Mouse (Mus musculus) limb, embryonic 14.5 days (tissue): ENCODE measurements at regions not wholly inside any gene's neighbourhood (a gene's known extent, or its start where the extent isn't known, plus 50 kb on each side); places are given as distances from the start of the nearest gene placed in this dataset.

Experiments used
- ATAC-seq: fragments of 200-750 bp; cut with Nextera tagmentation; 2 replicates; pipeline ENCODE4 v1.8.0; 2017; ENCODE audit warnings: low read depth, moderate number of reproducible peaks, moderate TSS enrichment; ENCODE audit not compliant: low FRiP score
- DNase-seq: peaks from one replicate; pipeline ENCODE4 v3.0.0-alpha.2; 2015; ENCODE audit warnings: low spot score
- H3K27ac ChIP-seq: fragments of 300-500 bp; sonication (generic); replicated peaks from 2 replicates; pipeline ENCODE4 v1.5.1; 2014; ENCODE audit warnings: low read depth, mild to moderate bottlenecking, low read length, moderate library complexity, mixed read lengths
- H3K27me3 ChIP-seq: fragments of 300-500 bp; sonication (generic); 2 replicates; pipeline ENCODE4 v1.6.1; 2014; ENCODE audit warnings: low read length, mixed read lengths; ENCODE audit not compliant: control insufficient read depth, insufficient read depth
- H3K36me3 ChIP-seq: fragments of 300-500 bp; sonication (generic); 2 replicates; pipeline ENCODE4 v1.6.1; 2014; ENCODE audit warnings: mild to moderate bottlenecking, low read length, moderate library complexity, mixed read lengths; ENCODE audit not compliant: control insufficient read depth, insufficient read depth
- H3K4me1 ChIP-seq: fragments of 300-500 bp; sonication (generic); 2 replicates; pipeline ENCODE4 v1.6.1; 2014; ENCODE audit warnings: antibody characterized with exemption, low read length, mixed read lengths; ENCODE audit not compliant: control insufficient read depth, insufficient read depth
- H3K4me2 ChIP-seq: fragments of 300-500 bp; sonication (generic); replicated peaks from 2 replicates; pipeline ENCODE4 v1.6.1; 2014; ENCODE audit warnings: low read depth, mild to moderate bottlenecking, low read length, moderate library complexity; ENCODE audit not compliant: severe bottlenecking
- H3K4me3 ChIP-seq: fragments of 300-500 bp; sonication (generic); replicated peaks from 2 replicates; pipeline ENCODE4 v1.5.1; 2014; ENCODE audit warnings: low read length
- H3K9ac ChIP-seq: fragments of 300-500 bp; sonication (generic); 2 replicates; pipeline ENCODE4 v1.6.1; 2014; ENCODE audit warnings: mild to moderate bottlenecking, low read depth, low read length, moderate library complexity; ENCODE audit not compliant: severe bottlenecking
- H3K9me3 ChIP-seq: fragments of 300-500 bp; sonication (generic); 2 replicates; pipeline ENCODE4 v1.6.1; 2016; ENCODE audit warnings: low read length; ENCODE audit not compliant: control insufficient read depth
- POLR2A ChIP-seq: fragments of 200-500 bp; IDR thresholded peaks from 2 replicates; pipeline ENCODE4 v1.8.0; 2012; ENCODE audit warnings: inconsistent platforms, mild to moderate bottlenecking, moderate library complexity, borderline replicate concordance; ENCODE audit not compliant: insufficient read depth, insufficient read length; ENCODE audit errors: extremely low read depth
- WGBS: fragments of 180-500 bp; shearing (Covaris S2); extraction: QIAGEN DNeasy Blood & Tissue Kit; methylation state at CpG from one replicate; pipeline ENCODE4 v1.1.7; 2014; 5-methylcytosine and 5-hydroxymethylcytosine counted together

DNA sequence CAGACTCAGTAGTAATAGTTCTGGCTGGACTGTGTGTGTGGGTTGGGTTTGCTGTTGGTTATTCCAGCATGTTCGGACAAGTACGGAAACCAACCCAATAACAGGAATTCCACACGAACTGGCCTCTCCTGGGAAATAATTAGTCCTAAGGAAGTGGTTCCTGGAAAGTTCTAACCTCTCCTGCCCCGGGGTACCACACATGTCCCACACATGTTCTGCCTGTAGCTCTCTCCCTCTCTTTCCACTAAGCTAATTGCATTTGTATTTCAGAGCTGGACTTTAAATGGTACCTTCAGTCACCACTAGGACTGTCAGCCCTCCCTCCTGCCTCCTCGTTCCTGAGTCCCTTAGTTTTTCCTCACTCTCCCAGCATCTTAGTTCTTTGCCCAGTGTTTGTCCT, 178.2 kb upstream of the Ccdc122 start:
- no peak overlapping the region for H3K4me2 ChIP-seq
- no peak overlapping the region for H3K27ac ChIP-seq
- ATAC-seq, result no peak
- H3K9ac ChIP-seq, result no peak overlapping the region
- no peaks in the 10 kb centered on the region for H3K36me3 ChIP-seq
- 15% methylated on average over 5 of the region's 5 CpGs for WGBS
- no peak overlapping the region for H3K4me3 ChIP-seq
- H3K27me3 ChIP-seq, result no peaks in the 10 kb centered on the region
- peak; percentile 59 for DNase-seq
- no peaks in the 10 kb centered on the region for H3K9me3 ChIP-seq
- TF ChIP-seq POLR2A, result no peak
- peaks cover 6% of the 10 kb centered on the region for H3K4me1 ChIP-seq

DNA sequence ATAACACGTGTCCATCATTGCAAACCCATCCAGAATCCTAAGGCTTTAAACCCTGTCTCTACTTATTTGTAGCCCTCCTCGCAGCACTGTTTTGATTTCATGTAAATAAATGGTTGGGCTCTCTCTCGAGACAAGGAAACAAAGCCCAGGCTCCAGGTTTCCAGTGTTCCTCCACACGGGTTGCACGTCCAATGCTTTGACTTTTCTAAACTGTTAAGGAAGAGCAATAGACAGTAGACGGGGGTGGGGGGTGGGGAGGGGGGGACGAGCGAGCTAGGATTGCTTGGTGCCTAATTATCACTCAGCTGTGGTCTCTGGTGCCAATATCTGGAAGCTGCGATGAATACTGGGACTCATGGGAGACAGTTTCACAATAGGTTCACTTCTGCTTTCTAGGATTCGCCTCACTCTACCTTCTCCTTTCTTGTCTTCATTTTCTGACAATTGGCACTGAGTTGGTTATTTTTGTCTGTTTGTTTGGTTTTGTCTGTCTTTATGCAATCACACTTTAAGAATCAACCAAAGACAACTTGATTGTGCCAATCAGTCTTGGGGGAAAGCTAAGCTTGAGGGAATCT, 179.3 kb upstream of the Ccdc122 start:
- WGBS, result 56% methylated on average over 10 of the region's 10 CpGs
- Histone ChIP-seq H3K4me1 (peaks cover 6% of the 10 kb centered on the region), H3K27ac (no peak overlapping the region), H3K9me3 (no peaks in the 10 kb centered on the region), H3K27me3 (no peaks in the 10 kb centered on the region), H3K4me3 (no peak overlapping the region), H3K36me3 (no peaks in the 10 kb centered on the region), H3K4me2 (no peak overlapping the region), H3K9ac (no peak overlapping the region)
- no peak for TF ChIP-seq POLR2A
- no peak for DNase-seq
- ATAC-seq, result no peak

DNA sequence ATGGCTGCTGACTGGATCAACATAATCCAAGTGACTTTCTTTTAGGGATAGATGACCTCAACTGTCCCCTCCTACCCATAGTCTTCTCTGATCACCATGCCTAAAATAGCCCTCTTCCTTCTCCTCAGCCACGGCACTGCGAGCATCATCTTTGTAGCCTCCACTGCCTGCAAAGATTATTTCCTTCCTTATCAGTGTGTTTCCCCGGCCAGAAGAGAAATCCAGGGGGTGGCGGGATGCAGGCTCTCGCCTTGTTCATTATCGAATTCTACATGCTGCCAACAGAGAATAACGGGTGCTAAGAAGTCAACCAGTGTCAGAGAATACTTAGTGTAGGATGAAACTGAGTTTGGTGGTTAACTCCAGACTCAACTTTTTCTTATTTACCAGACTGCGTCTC, 180.0 kb upstream of the Ccdc122 start:
- H3K27ac ChIP-seq, result no peak overlapping the region
- WGBS, result 78% methylated on average over 8 of the region's 8 CpGs
- ATAC-seq (no peak), DNase-seq (no peak)
- H3K4me1 ChIP-seq, result peaks cover 6% of the 10 kb centered on the region
- no peak for TF ChIP-seq POLR2A
- H3K4me3 ChIP-seq, result no peak overlapping the region
- H3K27me3 ChIP-seq, result no peaks in the 10 kb centered on the region
- H3K36me3 ChIP-seq, result no peaks in the 10 kb centered on the region
- H3K9me3 ChIP-seq, result no peaks in the 10 kb centered on the region
- H3K9ac ChIP-seq, result no peak overlapping the region
- H3K4me2 ChIP-seq, result no peak overlapping the region

- no peak for TF ChIP-seq POLR2A
- DNase-seq (no peak), ATAC-seq (no peak)
- peaks cover 6% of the 10 kb centered on the region for H3K4me1 ChIP-seq
- H3K4me2 ChIP-seq, result no peak overlapping the region
- no peak overlapping the region for H3K27ac ChIP-seq
- H3K4me3 ChIP-seq, result no peak overlapping the region
- H3K36me3 ChIP-seq, result no peaks in the 10 kb centered on the region
- no peaks in the 10 kb centered on the region for H3K27me3 ChIP-seq
- WGBS, result 63% methylated on average over 11 of the region's 11 CpGs
- no peak overlapping the region for H3K9ac ChIP-seq
- no peaks in the 10 kb centered on the region for H3K9me3 ChIP-seq
Measured at GRCm38 (mm10) chr14:76854965-76855364, 181.6 kb upstream of the Ccdc122 start.

GRCm38 (mm10) chr14:76851473-76852214, 184.9 kb upstream of the Ccdc122 start:
- no peak for TF ChIP-seq POLR2A
- no peaks in the 10 kb centered on the region for H3K4me1 ChIP-seq
- no peak overlapping the region for H3K4me2 ChIP-seq
- H3K9ac ChIP-seq, result no peak overlapping the region
- H3K36me3 ChIP-seq, result no peaks in the 10 kb centered on the region
- H3K4me3 ChIP-seq, result no peak overlapping the region
- no peak for ATAC-seq
- H3K9me3 ChIP-seq, result no peaks in the 10 kb centered on the region
- no peak overlapping the region for H3K27ac ChIP-seq
- 71% methylated on average over 10 of the region's 10 CpGs for WGBS
- H3K27me3 ChIP-seq, result no peaks in the 10 kb centered on the region
- no peak for DNase-seq
